Mouse (Mus musculus): Measurements from ENCODE around the gene Tgm5. TPM values are rescaled to one million over a fixed set of nuclear protein-coding genes. Genes with fewer than 3 reads are reported as not detected.

Tgm5 gene
- polyA plus RNA-seq, 1 experiment from 2014 or later = not detected

- Histone ChIP-seq H3K4me2 (no peak overlapping the region), H3K9ac (no peak overlapping the region), H3K36me3 (no peaks in the 10 kb centered on the region), H3K27ac (no peak overlapping the region), H3K9me3 (replicated peaks) (no peaks in the 10 kb centered on the region), H3K27me3 (no peaks in the 10 kb centered on the region), H3K4me1 (replicated peaks) (no peaks in the 10 kb centered on the region), H3K4me3 (replicated peaks) (no peak overlapping the region)
- no peak for DNase-seq
- ATAC-seq (ENCODE audit: low read depth) = no peak
- WGBS (ENCODE audit: insufficient replicate concordance) = 67% methylated on average over 3 of the region's 3 CpGs
Measured at GRCm38 (mm10) chr2:121088507-121088906, 2.9 kb upstream of the Tgm5 start.

GRCm38 (mm10) chr2:121082626-121083025 lies 3.0 kb downstream of the Tgm5 start:
- 28% methylated on average over 1 of the region's 1 CpGs for WGBS (ENCODE audit: insufficient replicate concordance)
- no peak for DNase-seq
- no peak overlapping the region for H3K4me2 ChIP-seq
- H3K27me3 ChIP-seq = 0 out of 2 replicates have a peak, but pooled peaks cover 3% of the 10 kb centered on the region
- H3K9me3 ChIP-seq (replicated peaks) = no peaks in the 10 kb centered on the region
- no peak overlapping the region for H3K27ac ChIP-seq
- ATAC-seq (ENCODE audit: low read depth) = no peak
- H3K4me3 ChIP-seq (replicated peaks) = no peak overlapping the region
- no peaks in the 10 kb centered on the region for H3K36me3 ChIP-seq
- H3K9ac ChIP-seq = no peak overlapping the region
- no peaks in the 10 kb centered on the region for H3K4me1 ChIP-seq (replicated peaks)

- Histone ChIP-seq H3K27ac (no peak overlapping the region), H3K4me1 (replicated peaks) (no peaks in the 10 kb centered on the region), H3K9me3 (replicated peaks) (no peaks in the 10 kb centered on the region), H3K9ac (no peak overlapping the region), H3K36me3 (no peaks in the 10 kb centered on the region), H3K27me3 (no peaks in the 10 kb centered on the region), H3K4me3 (replicated peaks) (no peak overlapping the region), H3K4me2 (no peak overlapping the region)
- ATAC-seq (ENCODE audit: low read depth) = no peak
- no peak for DNase-seq
- WGBS (ENCODE audit: insufficient replicate concordance) = 45% methylated on average over 7 of the region's 7 CpGs
Measured at GRCm38 (mm10) chr2:121074747-121075146, 10.9 kb downstream of the Tgm5 start.

GRCm38 (mm10) chr2:121071871-121072270 lies 13.8 kb downstream of the Tgm5 start:
- no peak overlapping the region for H3K9ac ChIP-seq
- peak; percentile 42 for DNase-seq
- 67% methylated on average over 6 of the region's 6 CpGs for WGBS (ENCODE audit: insufficient replicate concordance)
- no peak overlapping the region for H3K4me3 ChIP-seq (replicated peaks)
- H3K9me3 ChIP-seq (replicated peaks) = no peaks in the 10 kb centered on the region
- no peaks in the 10 kb centered on the region for H3K36me3 ChIP-seq
- no peak overlapping the region for H3K4me2 ChIP-seq
- 0 out of 2 replicates have a peak, but pooled peaks cover 4% of the 10 kb centered on the region for H3K27me3 ChIP-seq
- ATAC-seq (ENCODE audit: low read depth) = no peak
- H3K4me1 ChIP-seq (replicated peaks) = no peaks in the 10 kb centered on the region
- H3K27ac ChIP-seq = no peak overlapping the region

GRCm38 (mm10) chr2:121069506-121069905 lies 16.1 kb downstream of the Tgm5 start:
- DNase-seq = no peak

GRCm38 (mm10) chr2:121067116-121067515 lies 18.5 kb downstream of the Tgm5 start:
- Histone ChIP-seq H3K27me3 (peaks cover 6% of the 10 kb centered on the region; the same call in 1 of the 2 replicates), H3K4me1 (replicated peaks) (no peaks in the 10 kb centered on the region), H3K36me3 (no peaks in the 10 kb centered on the region), H3K4me3 (replicated peaks) (no peak overlapping the region), H3K9ac (no peak overlapping the region), H3K9me3 (replicated peaks) (no peaks in the 10 kb centered on the region), H3K27ac (no peak overlapping the region), H3K4me2 (no peak overlapping the region)
- ATAC-seq (ENCODE audit: low read depth) (no peak), DNase-seq (no peak)
- 50% methylated on average over 4 of the region's 4 CpGs for WGBS (ENCODE audit: insufficient replicate concordance)

More at GRCm38 (mm10) chr2:121069506-121069905, 16.1 kb downstream of the Tgm5 start:
- Histone ChIP-seq H3K4me3 (replicated peaks) (no peak overlapping the region), H3K9ac (no peak overlapping the region), H3K27ac (no peak overlapping the region), H3K4me2 (no peak overlapping the region), H3K27me3 (0 out of 2 replicates have a peak, but pooled peaks cover 4% of the 10 kb centered on the region), H3K9me3 (replicated peaks) (no peaks in the 10 kb centered on the region), H3K4me1 (replicated peaks) (no peaks in the 10 kb centered on the region), H3K36me3 (no peaks in the 10 kb centered on the region)
- ATAC-seq (ENCODE audit: low read depth) = no peak
- 66% methylated on average over 6 of the region's 6 CpGs for WGBS (ENCODE audit: insufficient replicate concordance)

GRCm38 (mm10) chr2:121061315-121061714 lies 24.3 kb downstream of the Tgm5 start:
- peaks cover 3% of the 10 kb centered on the region for H3K4me1 ChIP-seq (replicated peaks)
- no peak overlapping the region for H3K9ac ChIP-seq
- ATAC-seq (ENCODE audit: low read depth) = no peak
- no peaks in the 10 kb centered on the region for H3K36me3 ChIP-seq
- H3K27ac ChIP-seq = no peak overlapping the region
- 63% methylated on average over 2 of the region's 2 CpGs for WGBS (ENCODE audit: insufficient replicate concordance)
- H3K9me3 ChIP-seq (replicated peaks) = no peaks in the 10 kb centered on the region
- H3K27me3 ChIP-seq = peaks cover 5% of the 10 kb centered on the region; the same call in 1 of the 2 replicates
- no peak for DNase-seq
- no peak overlapping the region for H3K4me2 ChIP-seq
- no peak overlapping the region for H3K4me3 ChIP-seq (replicated peaks)

GRCm38 (mm10) chr2:121057997-121058396 lies 27.6 kb downstream of the Tgm5 start:
- H3K4me2 ChIP-seq = no peak overlapping the region
- WGBS (ENCODE audit: insufficient replicate concordance) = 48% methylated on average over 6 of the region's 6 CpGs
- no peak overlapping the region for H3K4me3 ChIP-seq (replicated peaks)
- no peaks in the 10 kb centered on the region for H3K9me3 ChIP-seq (replicated peaks)
- no peak overlapping the region for H3K9ac ChIP-seq
- no peak for DNase-seq
- H3K27ac ChIP-seq = no peak overlapping the region
- peaks cover 27% of the 10 kb centered on the region for H3K4me1 ChIP-seq (replicated peaks)
- H3K27me3 ChIP-seq = peaks cover 9% of the 10 kb centered on the region; the same call in 1 of the 2 replicates
- no peak for ATAC-seq (ENCODE audit: low read depth)
- no peaks in the 10 kb centered on the region for H3K36me3 ChIP-seq

GRCm38 (mm10) chr2:121055915-121056314 lies 29.7 kb downstream of the Tgm5 start:
- Histone ChIP-seq H3K4me2 (peak overlapping the region; percentile 28; the same call in 1 of the 2 replicates), H3K27me3 (0 out of 2 replicates have a peak, but pooled peaks cover 15% of the 10 kb centered on the region), H3K4me1 (replicated peaks) (peaks cover 27% of the 10 kb centered on the region), H3K4me3 (replicated peaks) (no peak overlapping the region), H3K27ac (peak overlapping the region; percentile 58; the same call in 1 of the 2 replicates), H3K36me3 (no peaks in the 10 kb centered on the region), H3K9ac (peak overlapping the region; percentile 22), H3K9me3 (replicated peaks) (no peaks in the 10 kb centered on the region)
- 38% methylated on average over 6 of the region's 6 CpGs for WGBS (ENCODE audit: insufficient replicate concordance)
- ATAC-seq (ENCODE audit: low read depth) = peak; percentile 98
- DNase-seq = peak; percentile 65

GRCm38 (mm10) chr2:121054060-121054459 lies 31.6 kb downstream of the Tgm5 start:
- no peaks in the 10 kb centered on the region for H3K36me3 ChIP-seq
- no peak for DNase-seq
- H3K9ac ChIP-seq = no peak overlapping the region
- 0 out of 2 replicates have a peak, but pooled peaks cover 12% of the 10 kb centered on the region for H3K27me3 ChIP-seq
- peak; percentile 59 for ATAC-seq (ENCODE audit: low read depth)
- H3K4me3 ChIP-seq (replicated peaks) = no peak overlapping the region
- H3K27ac ChIP-seq = no peak overlapping the region
- 36% methylated on average over 2 of the region's 2 CpGs for WGBS (ENCODE audit: insufficient replicate concordance)
- no peaks in the 10 kb centered on the region for H3K9me3 ChIP-seq (replicated peaks)
- no peak overlapping the region for H3K4me2 ChIP-seq
- H3K4me1 ChIP-seq (replicated peaks) = peaks cover 27% of the 10 kb centered on the region

GRCm38 (mm10) chr2:121052176-121052575 lies 33.5 kb downstream of the Tgm5 start:
- DNase-seq (no peak), ATAC-seq (ENCODE audit: low read depth) (no peak)
- Histone ChIP-seq H3K4me3 (replicated peaks) (no peak overlapping the region), H3K9ac (no peak overlapping the region), H3K4me2 (no peak overlapping the region), H3K27ac (no peak overlapping the region), H3K4me1 (replicated peaks) (peaks cover 27% of the 10 kb centered on the region), H3K9me3 (replicated peaks) (no peaks in the 10 kb centered on the region), H3K27me3 (0 out of 2 replicates have a peak, but pooled peaks cover 12% of the 10 kb centered on the region), H3K36me3 (no peaks in the 10 kb centered on the region)
- WGBS (ENCODE audit: insufficient replicate concordance) = 68% methylated on average over 5 of the region's 5 CpGs

GRCm38 (mm10) chr2:121045653-121046052 lies 40.0 kb downstream of the Tgm5 start:
- H3K27me3 ChIP-seq = no peaks in the 10 kb centered on the region
- peaks cover 6% of the 10 kb centered on the region; the same call in 1 of the 2 replicates for H3K4me1 ChIP-seq (replicated peaks)
- no peak overlapping the region for H3K27ac ChIP-seq

More at GRCm38 (mm10) chr2:121045653-121046052, 40.0 kb downstream of the Tgm5 start:
- Histone ChIP-seq H3K36me3 (no peaks in the 10 kb centered on the region), H3K9me3 (replicated peaks) (no peaks in the 10 kb centered on the region), H3K4me3 (replicated peaks) (no peak overlapping the region), H3K4me2 (no peak overlapping the region), H3K9ac (no peak overlapping the region)
- DNase-seq (no peak), ATAC-seq (ENCODE audit: low read depth) (no peak)
- WGBS (ENCODE audit: insufficient replicate concordance) = 78% methylated on average over 4 of the region's 4 CpGs

Measured in liver, embryonic 13.5 days (tissue).